Mouse (Mus musculus) thymus, postnatal 25 days (tissue): ENCODE results near the gene Apoa4.

Experiments used
- DNase-seq: peaks from one replicate; pipeline ENCODE4 v3.0.0; 2022

The Apoa4 gene

GRCm38 (mm10) chr9:46228491-46228890 is 12.0 kb upstream of the Apoa4 start, which contains the start of gene Apoa1:
Gene Apoa1 (plus strand): TSS chr9:46228580.
- DNase-seq, result no peak

DNA sequence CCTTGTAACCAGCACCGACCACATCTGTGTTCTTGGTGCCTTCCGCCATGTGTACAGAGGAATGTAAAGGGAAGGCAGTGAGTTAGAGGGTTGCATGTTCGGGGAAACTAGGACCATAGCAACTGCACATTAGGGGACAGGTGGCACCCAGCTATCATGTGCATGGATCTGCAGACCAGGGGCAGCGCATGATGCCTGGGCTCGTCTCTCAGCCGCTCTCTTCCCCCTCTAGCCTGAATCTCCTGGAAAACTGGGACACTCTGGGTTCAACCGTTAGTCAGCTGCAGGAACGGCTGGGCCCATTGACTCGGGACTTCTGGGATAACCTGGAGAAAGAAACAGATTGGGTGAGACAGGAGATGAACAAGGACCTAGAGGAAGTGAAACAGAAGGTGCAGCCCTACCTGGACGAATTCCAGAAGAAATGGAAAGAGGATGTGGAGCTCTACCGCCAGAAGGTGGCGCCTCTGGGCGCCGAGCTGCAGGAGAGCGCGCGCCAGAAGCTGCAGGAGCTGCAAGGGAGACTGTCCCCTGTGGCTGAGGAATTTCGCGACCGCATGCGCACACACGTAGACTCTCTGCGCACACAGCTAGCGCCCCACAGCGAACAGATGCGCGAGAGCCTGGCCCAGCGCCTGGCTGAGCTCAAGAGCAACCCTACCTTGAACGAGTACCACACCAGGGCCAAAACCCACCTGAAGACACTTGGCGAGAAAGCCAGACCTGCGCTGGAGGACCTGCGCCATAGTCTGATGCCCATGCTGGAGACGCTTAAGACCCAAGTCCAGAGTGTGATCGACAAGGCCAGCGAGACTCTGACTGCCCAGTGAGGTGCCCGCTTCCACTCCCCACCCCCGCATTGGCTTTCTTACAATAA is 10.7 kb upstream of the Apoa4 start:
- DNase-seq, result peak; percentile 61

DNA sequence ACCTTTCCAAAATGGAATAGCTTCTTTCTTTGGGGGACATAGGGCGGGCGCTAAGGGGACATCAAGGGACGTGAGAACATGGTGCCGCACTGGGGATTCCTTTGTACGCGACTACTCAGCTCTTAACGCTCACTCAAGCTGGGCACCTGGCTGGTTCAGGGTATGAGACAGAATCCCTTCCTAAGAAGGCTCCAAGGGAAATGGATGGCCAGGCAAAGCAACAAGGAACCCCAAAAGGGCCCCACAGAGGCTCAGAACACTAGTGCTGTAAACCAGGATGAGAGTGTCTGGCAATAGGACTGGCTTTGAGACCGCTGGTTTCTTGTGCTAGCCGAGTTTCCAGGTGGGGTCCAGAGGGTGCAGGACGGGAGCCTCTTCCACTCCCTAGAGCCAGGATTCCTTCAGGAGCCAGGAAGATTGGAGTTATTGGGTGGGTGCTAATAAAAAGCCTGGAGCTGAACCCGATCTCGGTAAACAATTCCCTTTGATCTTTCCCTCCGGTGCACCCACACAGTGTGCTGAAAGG is 10.0 kb upstream of the Apoa4 start:
- DNase-seq, result no peak

- no peak for DNase-seq
These were observed 5.3 kb upstream of the Apoa4 start for GRCm38 (mm10) chr9:46235196-46235595.

- DNase-seq, result no peak
These were observed 5.1 kb upstream of the Apoa4 start, which contains the start of gene Apoc3 for GRCm38 (mm10) chr9:46235596-46235648. Gene Apoc3 (minus strand): TSS chr9:46235636.

DNA sequence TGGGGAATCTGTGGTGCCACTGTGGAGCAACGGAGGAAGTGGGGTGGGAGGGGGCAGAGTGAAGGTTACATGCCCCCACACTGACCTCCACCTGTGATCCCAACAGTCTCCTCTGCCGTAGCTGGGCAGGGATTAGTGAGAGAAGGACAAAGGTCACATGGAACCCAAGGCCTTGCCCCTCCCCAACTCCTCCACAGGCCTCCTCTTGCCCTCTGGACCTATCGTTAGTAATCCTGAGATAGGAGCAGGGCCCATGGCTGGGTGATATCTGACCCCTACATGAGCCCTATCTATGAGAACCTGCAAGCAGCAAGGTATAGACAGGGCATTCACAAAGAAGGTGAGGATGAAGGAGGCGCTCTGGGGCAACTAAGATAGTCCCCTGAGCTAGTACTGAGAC is 4.8 kb upstream of the Apoa4 start:
- DNase-seq, result no peak

GRCm38 (mm10) chr9:46238850-46239249 is 1.6 kb upstream of the Apoa4 start:
- DNase-seq, result no peak

- DNase-seq, result no peak
These were observed 1.3 kb downstream of the Apoa4 start for GRCm38 (mm10) chr9:46241818-46242217.

GRCm38 (mm10) chr9:46243122-46243521 is 2.6 kb downstream of the Apoa4 start:
- DNase-seq, result no peak

- DNase-seq, result no peak
These were observed 3.1 kb downstream of the Apoa4 start for GRCm38 (mm10) chr9:46243584-46243983.

DNA sequence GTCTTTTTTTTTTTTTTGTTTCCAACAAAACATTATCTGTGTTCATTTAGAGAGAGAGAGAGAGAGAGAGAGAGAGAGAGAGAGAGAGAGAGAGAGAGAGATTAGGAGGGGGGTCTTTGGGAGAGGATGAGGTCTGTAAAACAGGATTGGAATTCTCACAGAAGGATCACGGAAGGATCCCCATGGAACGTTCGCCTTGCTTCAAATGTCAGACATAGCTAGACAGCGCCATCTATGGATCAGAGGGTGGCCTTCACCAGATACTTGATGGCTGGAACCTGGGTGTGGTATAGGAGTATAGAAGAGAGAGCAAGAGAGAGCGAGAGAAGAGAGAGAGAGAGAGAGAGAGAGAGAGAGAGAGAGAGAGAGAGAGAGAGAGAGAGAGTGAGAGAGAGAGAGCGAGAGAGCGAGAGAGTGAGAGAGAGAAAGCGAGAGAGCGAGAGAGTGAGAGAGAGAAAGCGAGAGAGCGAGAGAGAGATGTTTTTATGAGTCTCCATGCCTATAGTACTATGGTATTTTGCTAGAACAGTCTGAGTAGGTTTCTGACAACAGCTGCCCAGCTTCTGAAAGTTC is 6.3 kb downstream of the Apoa4 start:
- peak; percentile 44 for DNase-seq

DNA sequence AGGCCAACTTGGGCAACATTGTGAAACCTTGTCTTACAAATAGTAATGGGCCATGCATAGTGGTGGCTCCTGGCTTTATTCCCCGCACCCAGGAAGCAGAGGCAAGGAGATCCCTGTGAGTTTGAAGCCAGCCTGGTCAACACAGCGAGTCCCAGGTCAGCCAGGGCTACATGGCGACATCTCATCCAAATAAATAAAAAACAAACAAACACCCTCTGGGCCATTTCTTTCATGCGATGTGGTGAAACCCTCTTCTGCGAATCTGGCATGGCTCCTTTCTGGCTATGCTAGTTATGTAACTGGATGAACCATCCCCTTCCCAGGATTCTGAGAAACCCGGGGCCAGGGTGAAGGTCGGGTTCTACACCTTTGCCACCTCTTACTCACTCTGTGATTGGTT is 15.7 kb downstream of the Apoa4 start:
- no peak for DNase-seq

DNA sequence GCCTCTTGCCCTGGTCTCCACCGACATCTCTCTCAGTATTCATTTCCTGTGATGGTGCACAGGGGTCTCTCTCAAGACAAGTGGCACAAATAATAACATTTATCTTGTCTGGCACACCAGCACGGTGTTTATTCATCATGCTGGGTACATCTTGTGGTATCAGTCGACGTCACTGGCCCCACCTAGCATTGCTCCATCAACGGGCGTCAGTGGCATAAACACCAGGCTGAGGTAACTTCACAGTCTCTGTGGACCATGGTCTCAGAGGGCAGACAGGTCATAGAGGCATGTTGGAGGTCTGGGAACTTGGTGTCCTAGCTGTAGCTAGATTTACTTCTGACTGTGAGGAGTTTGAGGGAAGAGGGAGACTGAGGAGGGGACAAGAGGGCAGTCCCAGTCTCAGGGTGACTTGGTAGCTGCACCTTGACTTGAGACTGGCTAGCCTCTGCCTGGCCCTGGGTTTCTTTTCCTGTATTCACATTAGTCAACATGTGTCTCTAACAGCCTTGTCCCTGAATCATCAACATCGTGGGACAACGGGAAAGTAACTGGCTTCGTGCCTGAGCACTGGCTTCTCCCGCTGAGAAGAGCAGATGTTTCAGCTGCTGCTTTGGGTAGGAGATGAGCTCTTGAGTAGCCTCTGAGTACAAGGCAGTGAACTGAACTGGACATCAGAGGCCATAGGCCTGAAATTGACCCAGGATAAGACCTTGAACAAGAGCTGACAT is 16.3 kb downstream of the Apoa4 start:
- no peak for DNase-seq

GRCm38 (mm10) chr9:46257546-46257945 is 17.1 kb downstream of the Apoa4 start:
- DNase-seq, result no peak

- DNase-seq, result no peak
These were observed 18.6 kb downstream of the Apoa4 start for GRCm38 (mm10) chr9:46259111-46259510.

DNA sequence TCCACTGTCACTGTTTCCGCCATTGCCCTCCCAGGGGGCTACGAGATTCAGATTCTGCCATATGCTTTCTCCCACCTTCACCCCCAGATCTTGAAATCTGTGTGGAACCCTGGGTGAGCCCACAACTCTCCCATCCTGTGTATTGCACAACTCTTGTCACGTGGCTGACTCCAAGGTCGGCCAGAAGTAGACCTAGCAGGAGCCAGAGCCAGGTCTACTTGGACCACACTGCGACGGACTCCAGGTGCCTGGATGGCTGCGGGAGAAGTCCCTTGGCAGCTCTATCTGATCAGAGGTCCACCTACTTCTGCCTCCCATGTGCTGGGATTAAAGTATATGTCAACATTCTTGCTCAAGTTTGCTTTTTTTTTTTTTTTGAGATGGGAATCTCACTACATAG is 20.6 kb downstream of the Apoa4 start:
- DNase-seq, result no peak

- DNase-seq, result no peak
These were observed 27.9 kb downstream of the Apoa4 start, which contains the start of gene Apoa5 for GRCm38 (mm10) chr9:46268343-46268873. Gene Apoa5 (plus strand): TSS chr9:46268633.

GRCm38 (mm10) chr9:46269125-46269524 is 28.6 kb downstream of the Apoa4 start:
- no peak for DNase-seq

GRCm38 (mm10) chr9:46270782-46271181 is 30.3 kb downstream of the Apoa4 start:
- no peak for DNase-seq

- peak; percentile 14 for DNase-seq
These were observed 31.6 kb downstream of the Apoa4 start for GRCm38 (mm10) chr9:46272070-46272469.

DNA sequence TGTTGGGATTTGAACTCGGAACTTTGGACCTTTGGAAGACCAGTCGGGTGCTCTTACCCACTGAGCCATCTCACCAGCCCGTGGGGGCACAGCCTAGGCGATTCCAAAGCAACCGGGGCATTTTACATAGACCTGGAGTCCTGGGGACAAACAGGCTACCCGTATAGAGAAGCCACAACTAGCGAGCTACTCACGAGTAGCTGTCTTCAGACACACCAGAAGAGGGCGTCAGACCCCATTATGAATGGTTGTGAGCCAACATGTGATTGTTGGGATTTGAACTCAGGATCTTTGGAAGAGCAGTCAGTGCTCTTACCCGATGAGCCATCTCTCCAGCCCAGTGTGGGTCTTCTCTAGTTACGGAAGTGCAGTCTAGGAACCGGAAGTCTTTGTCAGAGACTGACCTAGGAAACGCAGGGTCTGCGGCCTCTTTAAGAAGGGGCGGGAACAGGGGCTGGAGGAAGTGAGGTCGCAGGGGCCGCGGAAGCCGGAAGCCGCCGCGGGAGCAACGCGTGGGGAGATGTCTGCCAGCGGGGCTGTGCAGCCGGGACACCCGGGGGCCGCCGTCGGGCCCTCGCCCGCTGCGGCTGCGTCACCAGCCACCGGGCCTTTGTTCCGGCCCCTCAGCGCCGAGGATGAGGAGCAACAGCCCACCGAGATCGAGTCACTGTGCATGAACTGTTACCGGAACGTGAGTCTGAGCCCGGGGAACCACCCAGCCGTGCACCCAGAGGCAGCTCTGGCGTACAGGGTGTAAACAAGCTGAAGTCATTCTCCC is 32.4 kb downstream of the Apoa4 start, which contains the start of gene Zpr1:
Zpr1 (plus strand) TSS at position 388 of the 778 bp plus-strand sequence.
- peak; percentile 89 for DNase-seq

DNA sequence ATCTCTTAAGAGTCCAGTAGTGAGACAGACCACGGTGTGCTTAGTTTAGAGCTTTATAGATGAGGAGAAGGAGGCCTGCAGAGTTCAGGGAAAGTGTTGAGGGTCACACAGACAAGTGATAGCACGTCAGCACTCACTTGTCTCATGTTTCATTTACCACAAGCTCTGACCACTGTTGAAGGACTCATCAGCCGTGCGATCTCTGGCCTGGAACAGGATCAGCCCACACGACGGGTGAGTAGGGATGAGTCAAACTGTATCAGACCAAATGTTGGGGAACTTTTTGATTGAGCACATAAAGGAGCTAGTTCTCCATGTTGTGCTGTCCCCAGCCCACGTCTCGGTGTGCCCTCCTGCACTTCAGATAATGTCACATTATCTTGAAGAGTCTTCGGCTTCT is 34.0 kb downstream of the Apoa4 start:
- no peak for DNase-seq
